Mouse (Mus musculus): ENCODE measurements around the gene Ifitm6.
"Not testable (repeated sequence)": the region's sequence is repeated elsewhere in the genome, so short reads cannot be mapped to it uniquely, and the experiment has no call there.

The Ifitm6 gene

DNA sequence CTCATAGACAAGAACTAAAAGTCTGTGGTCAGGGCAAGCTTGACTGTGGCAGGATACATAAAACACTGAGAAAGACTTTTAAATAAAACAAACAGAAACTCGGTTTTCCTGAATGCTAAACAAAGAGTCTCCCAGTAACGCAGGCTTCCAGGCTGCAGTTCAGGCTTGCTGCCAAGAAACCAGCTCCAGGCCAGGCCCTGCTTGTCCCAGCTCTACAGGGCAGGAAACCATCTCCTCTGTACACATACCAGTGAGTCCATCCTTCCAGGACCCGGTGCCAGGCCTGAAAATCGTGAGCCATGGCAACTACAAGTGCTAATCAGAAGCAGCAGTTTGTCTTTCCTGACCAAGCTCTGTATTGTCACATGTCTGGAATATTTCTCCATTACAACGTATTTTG lies 23.9 kb upstream of the Ifitm6 start:
- DNase-seq (ENCODE audit: low read depth): peak; percentile 92

- peak; percentile 45 for DNase-seq (ENCODE audit: low read depth)
Measured at GRCm38 (mm10) chr7:141040867-141041606, 23.3 kb upstream of the Ifitm6 start.

GRCm38 (mm10) chr7:141039386-141040107 lies 21.8 kb upstream of the Ifitm6 start:
- DNase-seq (ENCODE audit: low read depth): no peak

DNA sequence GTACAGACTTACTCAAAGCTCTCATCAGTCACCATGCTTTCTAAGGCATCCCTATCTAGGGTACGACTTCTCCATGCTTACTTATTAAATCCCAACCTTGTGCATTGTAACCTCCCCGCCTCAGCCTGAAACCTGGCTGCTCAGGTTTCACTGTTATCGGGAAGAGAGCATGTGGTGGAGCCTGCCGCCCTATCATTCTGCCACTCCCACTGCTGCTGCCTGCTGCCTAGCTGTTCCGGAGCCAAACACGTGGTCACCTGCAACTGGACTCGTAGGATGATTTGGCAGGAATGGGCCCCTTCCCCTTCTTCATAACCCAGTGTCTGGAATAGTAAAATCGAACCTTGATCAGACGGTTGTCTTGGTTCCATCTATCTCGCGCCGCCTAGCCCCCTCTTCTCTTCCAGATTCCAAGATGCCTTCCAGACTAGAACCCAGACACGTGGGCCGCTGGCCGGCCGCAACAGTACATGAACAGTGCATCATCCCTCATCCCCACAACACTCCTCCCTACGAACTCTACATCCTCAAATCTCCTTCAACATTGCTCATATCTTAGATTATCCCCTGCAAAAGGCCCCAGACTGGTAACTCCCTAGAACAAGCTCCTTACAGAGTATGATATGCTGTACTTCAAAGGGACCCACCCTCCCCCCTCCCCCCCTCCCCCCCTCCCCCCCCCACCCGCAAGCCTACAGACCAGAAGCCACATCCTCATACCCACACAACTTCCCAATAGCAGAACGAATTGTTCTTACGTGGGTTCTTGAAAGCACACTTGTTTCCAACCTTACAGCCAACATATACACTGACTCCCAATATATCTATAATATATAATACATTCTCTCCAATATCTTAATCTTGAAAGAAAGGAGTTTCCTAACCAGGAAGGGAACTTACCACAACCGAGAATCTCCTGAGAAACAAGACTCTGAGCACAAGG lies 20.6 kb upstream of the Ifitm6 start:
- DNase-seq (ENCODE audit: low read depth): no peak

GRCm38 (mm10) chr7:141036624-141037023 lies 18.9 kb upstream of the Ifitm6 start:
- DNase-seq (ENCODE audit: low read depth): not testable (repeated sequence)

DNA sequence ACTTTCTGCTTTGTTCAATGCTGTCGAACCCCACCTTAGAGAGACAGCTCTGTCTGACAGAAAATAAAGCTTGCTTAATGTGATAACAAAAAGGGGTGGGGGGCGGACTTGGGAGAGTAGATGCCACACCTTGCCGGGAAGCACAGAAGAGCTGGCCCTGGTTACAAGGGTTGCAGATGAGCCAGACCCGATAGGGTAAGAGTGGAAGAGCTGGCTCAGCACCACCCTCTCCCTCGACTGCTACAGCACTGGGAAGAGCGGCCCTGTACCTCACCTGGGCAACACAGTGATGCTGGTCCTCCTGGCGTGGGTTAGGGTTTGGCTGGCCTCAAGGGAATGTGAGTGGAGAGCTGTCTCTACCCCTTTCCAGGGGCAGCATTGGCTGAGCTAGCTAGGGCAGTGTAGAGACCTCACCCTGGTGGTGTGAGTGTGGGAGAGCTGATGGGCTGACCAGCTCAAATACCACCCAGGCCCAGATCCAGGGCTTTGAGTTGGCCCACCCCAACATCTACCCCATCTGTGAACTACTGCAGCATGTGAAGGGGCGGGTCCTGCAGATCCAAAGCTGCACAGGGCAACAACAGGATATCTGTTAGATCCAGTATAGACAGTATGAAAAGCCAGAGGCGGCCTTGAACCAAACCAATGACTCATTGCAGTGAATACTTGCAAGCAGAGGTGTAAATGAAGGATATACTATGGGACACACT lies 14.9 kb upstream of the Ifitm6 start:
- DNase-seq (ENCODE audit: low read depth): no peak

DNA sequence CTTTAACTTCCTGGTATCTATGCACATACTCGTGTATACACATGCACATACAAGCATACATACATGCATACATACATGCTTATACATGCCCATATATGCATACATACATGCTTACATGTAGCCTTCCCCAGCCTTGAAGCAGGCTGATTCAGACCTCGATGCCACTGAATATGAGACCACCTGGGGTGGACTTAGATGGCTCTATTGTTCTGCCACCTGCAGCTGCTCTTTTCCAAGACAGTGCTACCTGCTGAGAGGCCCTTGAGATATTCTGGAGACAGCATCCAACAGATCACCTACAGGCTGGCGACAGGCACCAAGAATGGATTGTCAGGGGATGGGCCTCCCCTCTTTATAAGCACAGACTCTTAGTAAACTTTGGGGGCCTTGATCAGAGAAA lies 12.7 kb upstream of the Ifitm6 start:
- DNase-seq (ENCODE audit: low read depth): no peak

GRCm38 (mm10) chr7:141028831-141029230 lies 11.1 kb upstream of the Ifitm6 start, which contains the start of gene Gm17387:
TSS of gene Gm17387 (plus strand) at chr7:141029131.
- DNase-seq (ENCODE audit: low read depth): no peak

- no peak for DNase-seq (ENCODE audit: low read depth)
Measured at GRCm38 (mm10) chr7:141026740-141027098, 9.0 kb upstream of the Ifitm6 start.

DNA sequence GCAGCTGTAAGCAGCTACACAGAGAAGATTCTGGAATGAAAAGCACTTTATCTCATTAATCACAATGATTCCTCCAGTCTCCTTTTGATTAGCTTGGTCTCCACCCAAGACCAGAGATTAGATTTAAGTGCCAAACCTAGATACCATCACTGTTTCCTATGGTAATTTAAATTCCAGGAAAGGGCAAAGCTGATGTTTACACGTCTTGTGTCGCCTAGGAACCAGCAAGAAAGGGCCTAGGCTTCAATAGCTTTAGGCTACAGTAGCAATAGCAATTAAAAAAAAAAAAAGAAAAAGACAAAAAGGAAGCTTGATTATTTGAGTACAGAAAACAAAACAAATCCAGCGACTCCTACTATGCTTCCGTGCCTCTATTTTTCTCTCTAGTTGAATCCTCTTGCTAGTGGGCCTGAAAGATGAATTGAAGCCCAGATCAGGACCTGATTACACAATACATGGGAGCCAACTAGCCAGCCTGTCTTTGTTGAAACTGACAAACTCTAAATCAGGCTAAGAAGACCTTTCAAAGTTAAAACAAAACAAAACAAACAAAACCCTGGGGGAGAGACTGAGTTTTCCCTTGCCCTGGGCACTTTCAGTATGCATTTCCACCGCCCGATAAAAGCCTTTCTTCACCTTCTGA lies 8.5 kb upstream of the Ifitm6 start:
- no peak for DNase-seq (ENCODE audit: low read depth)

DNA sequence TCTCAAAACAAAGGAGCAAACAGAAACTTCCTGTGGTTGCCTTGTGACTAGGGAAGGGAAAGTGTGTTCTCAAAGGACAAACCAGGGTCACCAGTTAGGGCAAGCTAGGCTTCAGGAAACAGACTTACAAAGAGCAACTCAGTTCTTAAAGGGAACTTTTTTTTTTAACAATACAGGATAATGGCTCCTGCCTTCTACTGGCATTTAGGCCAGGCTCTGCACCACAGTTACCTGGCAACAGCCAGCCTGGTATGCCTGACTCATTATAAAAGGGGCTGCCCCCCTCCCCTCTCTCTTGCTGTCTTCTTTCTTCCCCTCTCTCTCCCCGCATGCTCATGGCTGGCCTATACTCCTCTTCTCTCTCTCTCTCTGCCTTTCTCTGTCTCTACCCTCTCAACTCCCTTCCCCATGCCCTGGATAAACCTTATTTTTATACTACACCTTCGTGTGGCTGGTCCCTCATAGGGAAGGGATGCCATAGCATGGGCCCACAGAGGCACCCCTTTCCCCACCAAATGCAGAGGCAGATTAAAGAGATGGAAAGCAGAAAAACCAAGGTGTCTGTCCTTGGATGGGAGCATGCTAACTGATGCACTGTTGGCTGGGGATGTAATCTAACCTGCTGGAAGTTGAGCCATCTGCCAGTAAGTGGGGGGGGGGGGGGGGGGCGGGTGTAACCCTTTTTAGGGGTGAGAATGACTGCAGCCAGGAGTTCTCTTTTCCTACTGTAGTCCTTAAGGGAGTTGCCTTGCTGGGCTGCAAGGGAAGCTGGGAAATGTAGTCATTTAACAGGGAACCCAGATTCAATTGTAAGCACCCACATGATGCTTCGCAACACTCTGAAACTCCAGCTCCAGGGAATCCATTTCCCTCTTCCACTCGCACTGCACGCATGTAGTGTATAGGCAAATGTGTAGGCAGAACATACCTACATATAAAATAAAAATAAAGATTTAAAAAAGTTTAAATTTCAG lies 7.4 kb upstream of the Ifitm6 start:
- DNase-seq (ENCODE audit: low read depth): peak; percentile 57

GRCm38 (mm10) chr7:141021489-141022449 lies 4.0 kb upstream of the Ifitm6 start:
- no peak for DNase-seq (ENCODE audit: low read depth)

GRCm38 (mm10) chr7:141019028-141019427 lies 1.3 kb upstream of the Ifitm6 start:
- no peak for DNase-seq (ENCODE audit: low read depth)

- DNase-seq (ENCODE audit: low read depth): peak; percentile 67
Measured at GRCm38 (mm10) chr7:141016707-141017697, 722 bp downstream of the Ifitm6 start.

DNA sequence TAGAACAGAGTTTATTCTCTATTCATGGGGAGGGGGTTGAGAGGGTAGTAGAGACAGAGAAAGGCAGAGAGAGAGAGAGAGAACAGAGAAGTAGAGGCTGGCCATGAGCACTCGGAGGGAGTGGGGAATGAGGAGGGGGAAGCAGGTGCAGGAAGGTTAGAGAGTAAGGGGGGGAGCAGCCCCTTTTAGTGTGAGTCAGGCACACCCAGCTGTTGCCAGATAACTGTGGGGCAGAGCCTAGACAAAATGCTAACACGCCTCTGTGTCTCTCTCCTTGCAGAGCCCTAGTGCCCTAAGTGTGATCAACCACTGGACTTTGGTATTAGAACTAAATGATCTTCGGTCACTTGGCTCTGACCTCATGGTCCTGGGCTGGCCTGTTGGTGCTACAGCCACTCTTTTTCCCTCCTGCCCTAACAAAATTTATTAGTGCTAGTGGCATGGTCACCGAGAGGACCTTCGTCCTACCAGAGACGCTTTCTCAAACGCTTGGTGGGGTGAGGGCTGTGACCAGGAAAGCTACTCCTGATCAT lies 6.4 kb downstream of the Ifitm6 start:
- DNase-seq (ENCODE audit: low read depth): no peak

DNA sequence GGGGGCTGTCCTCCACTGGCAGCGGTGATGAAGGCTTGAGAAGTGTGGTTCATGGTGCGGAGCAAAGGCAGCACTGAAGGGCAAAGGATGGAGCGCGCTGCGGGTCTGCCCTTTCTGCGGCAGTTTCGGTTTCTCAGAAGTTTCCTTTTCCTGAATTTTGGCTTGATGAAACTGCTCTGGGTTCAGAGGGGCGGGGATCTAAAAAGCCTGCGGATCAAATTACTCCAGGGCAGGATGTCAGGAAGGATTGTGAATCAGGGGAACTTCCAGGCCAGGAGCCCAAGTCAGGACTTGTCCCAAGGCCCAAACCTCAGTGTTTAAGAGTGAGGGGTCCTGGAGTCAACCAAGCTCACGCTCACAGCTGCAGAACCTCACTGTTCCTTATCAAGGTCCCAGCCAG lies 7.1 kb downstream of the Ifitm6 start, which contains the start of gene Ifitm3:
Gene Ifitm3, minus strand, starts transcription at position 178 of the 400 bp plus-strand sequence.
- peak; percentile 83 for DNase-seq (ENCODE audit: low read depth)

- no peak for DNase-seq (ENCODE audit: low read depth)
Measured at GRCm38 (mm10) chr7:141009665-141010064, 8.1 kb downstream of the Ifitm6 start.

Measured in NIH3T3 (cell line).